Mouse (Mus musculus) bone marrow macrophage, adult 2 months (primary cell): Measurements from ENCODE around the gene Ctsf.

Source experiments
- CTCF ChIP-seq: IDR thresholded peaks from 2 replicates; pipeline ENCODE4 v1.5.1; 2012; ENCODE audit warnings: low read depth, mild to moderate bottlenecking, low read length, moderate library complexity
- POLR2A ChIP-seq: IDR thresholded peaks from 2 replicates; pipeline ENCODE4 v1.6.1; 2012; ENCODE audit warnings: mild to moderate bottlenecking, low read depth, low read length, borderline replicate concordance

GRCm38 (mm10) chr19:4876241-4876640 is 21.3 kb downstream of the Ctsf start:
- no peak for TF ChIP-seq CTCF
- no peak for TF ChIP-seq POLR2A
